Mouse (Mus musculus): Measurements from ENCODE around the gene Pin4.
A peak's percentile ranks its signal among the peaks of the same experiment; 100 is the strongest.
"Not testable (repeated sequence)": the region's sequence is repeated elsewhere in the genome, so short reads cannot be mapped to it uniquely, and the experiment has no call there.

Pin4 gene

DNA sequence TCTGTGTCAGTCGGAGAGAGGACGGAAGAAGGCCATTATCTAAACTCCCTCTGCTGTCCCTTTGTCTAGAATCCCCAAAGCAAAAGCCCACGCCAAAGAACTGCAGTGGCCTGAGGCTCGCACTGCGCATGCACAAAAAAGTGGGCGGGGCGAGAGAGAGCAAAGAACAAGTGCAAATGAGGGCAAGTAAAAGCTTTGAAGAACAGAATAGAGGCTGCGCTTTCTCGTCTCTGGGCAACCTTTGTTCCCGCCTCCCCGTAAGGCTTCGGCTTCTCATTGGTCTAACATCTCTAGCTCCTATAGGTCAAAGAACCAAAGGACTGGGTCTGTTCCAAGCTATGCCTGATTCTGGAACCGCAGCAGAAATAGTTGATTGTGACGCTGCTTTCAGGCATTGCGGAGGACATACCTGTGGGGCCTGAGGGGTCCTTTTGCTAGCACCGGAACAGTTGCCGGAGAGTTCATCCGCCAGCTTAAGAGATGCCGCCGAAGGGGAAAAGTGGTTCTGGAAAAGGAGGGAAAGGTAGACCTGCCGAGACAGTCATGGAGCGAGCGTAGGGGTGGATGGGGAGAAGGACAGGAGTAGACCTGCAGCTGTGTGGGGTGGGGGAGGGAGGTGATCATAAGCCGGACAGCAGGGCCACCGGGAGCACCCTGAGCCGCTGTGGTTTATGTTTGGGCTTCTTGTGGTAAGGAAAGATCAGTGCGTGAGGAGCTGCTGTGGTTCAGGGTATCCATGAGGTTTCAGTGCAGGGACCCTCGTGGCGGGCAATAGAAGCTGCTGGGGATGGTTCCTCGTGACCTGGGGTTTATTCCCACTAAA is at the start of gene Pin4:
Pin4 (plus strand) TSS at position 406 of the 823 bp plus-strand sequence.
- DNase-seq (ENCODE audit: extremely low spot score, low spot score): peak; percentile 87

DNA sequence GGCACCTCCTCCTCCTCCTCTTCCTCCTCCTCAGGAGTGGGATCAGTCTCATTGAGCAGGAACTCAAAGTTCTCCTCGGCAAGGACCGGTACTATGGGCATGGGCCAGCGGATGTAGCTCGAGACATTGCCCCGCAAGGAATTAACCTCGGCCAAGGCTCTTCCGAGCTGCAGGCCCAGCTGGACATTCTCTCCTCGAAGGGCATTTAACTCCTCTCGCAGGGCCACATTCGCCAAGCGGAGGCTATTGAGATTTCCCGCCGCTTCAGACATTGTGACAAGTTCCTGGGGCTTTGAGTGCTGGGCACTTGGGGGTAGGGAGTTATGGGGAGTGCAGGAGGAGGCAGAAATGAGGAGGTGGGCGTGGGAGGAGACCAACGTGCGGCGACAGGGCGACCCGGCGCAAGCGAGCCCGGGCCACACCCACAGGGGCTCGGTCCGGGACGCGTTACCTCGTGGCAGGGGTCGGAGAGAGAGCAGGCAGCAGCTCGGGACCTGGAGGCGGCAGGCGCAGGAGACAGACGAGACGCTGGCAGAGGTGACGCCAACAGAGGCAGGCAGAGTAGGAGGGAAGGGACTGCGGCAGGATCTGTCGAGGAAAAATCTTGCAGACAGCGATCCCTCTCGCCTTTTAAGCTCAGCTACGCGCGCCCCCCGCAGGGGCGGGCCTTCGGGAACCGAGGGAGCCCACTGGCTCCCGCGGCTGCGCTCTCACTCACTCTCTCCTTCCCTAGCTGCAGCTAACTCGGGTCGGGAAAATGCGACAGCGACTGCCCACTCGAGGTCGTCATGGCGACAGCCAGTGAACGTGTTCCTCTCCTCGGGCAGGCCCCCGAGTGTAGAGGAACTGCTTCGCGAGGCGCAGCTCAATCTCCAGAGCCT is 48.4 kb upstream of the Pin4 start, which contains the start of gene Rtl5:
Rtl5 (minus strand) TSS at position 714 of the 881 bp plus-strand sequence.
- peak; percentile 60 for DNase-seq (ENCODE audit: extremely low spot score, low spot score)

DNA sequence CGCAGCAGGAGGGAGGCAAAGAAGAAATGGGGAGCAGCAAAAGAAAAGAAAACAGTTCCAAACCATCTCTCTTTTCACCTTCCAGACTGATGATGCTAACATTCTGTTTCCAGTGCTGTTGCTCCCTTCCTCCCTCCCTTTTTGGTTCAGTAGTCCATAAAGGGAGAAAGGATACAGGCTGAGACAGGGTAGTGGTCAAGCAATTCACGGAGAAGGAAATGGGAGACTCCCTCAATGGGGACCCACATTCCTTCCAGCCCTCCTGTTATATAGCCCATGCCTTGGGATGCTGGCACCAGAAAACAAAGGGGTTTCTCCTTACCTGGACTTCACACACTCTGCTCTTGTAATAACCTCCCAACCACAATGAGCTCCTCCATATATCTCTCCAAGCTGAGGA is 47.7 kb upstream of the Pin4 start:
- DNase-seq (ENCODE audit: extremely low spot score, low spot score): no peak

DNA sequence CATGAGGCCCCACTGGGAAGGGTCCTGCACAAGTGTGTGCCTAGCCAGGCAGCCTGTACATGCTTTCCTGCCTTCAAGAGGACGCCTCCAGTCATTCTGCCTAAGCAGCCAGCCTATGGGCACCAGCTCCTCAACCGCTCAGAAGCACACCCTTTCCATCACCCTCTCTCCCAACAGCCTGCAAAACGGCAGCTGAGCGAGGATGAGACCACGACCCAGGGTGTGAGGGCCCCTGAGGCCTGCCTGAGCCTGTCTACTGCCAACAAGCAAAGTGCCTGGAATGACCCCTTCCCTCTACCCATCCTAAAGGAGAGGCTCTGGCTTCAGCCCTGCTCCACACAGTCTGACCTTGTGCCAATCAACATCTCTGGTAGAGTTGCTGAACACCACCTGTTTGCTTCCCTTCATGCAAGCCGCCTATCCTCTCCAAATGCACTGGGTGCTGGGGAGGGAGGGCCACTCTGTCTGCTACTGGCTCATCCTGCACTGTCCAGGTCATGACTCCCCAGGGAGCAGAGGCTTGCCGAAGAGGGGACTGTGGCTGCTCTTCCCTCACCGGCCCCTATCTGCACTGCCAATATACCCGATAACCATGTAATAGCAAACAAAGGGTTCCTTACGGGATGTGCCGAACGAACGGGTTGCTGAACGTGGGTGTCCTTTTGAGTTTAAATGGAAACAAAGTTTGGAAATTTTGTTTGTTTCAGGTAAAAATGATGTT is 45.5 kb upstream of the Pin4 start:
- no peak for DNase-seq (ENCODE audit: extremely low spot score, low spot score)

DNA sequence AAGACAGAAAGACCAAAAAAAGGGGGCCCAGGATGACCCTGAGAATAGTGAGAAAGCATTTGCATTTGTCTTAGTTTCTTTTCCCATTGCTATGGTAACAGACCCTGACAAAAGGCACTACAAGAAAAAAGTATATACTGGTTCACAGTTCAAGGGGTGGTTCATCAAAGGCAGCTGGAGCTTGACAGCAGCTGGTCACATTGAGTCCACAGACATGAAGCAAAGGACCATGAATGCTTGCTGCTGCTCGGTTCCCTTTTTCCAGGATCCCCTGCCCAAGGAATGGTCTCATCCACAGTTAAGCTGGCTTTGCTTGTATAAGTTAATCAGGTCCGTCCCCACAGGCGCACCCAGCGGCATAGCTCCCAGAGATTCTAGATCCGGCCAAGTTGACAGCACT is 44.8 kb upstream of the Pin4 start:
- no peak for DNase-seq (ENCODE audit: extremely low spot score, low spot score)

DNA sequence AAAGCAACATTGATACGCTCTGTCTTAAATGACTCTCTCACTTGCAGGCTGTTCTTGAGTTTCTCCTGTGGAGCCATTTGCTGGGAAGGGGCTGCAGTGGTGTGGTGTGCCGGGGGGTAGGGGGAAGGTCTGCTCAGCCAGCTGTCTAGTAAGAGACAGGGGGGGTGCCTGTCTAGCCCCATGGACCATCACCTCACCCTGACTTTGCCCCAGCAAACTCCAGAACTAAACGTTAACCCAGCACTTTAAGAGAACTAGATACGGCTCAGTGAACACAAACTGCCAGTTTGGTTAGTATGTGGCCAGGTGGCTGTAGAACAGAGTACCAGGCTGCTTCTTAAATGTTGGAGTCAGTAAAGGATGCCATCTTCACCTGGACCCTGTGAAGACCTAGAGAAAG is 44.1 kb upstream of the Pin4 start:
- DNase-seq (ENCODE audit: extremely low spot score, low spot score): no peak

DNA sequence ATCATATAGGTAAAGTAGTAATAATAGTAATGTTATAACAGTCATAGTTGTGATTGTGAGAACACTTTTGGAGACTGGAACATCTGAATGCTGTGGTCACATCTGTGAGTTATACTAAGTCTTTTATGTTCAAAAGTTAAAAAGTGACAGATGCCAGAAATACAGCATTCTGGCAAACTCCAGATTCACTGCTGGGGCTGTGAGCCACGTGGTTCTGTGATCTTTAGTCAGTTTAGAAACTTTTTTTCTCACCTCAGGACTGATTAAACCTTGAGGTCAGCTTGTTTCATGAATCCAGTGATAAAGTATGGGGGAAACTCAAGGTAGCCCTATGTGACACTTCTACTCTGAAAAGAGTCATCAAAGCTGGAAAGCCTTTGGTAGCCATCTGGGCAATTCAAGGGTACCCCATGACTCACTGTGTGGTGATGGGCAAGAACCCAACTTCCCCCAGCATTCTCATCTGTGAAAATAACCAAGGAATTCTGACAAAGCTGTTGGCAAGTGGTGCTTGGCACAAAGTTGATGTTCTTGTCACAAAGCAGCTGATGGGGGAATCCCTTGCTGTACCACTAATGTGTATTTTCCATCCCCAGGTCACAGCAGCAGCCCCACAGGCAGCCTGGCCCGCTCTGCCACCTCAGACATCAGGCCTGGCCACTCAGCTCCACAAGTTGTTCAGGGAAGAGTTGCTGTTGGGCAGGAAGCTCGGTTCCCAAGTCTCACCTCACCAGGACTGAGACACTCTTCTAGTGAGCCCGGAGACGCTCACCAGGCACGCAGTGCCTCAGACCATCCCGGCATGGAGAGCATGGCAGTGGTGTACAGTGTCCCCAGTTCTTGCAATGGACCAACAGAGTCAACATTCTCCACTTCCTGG is 42.1 kb upstream of the Pin4 start:
- no peak for DNase-seq (ENCODE audit: extremely low spot score, low spot score)

DNA sequence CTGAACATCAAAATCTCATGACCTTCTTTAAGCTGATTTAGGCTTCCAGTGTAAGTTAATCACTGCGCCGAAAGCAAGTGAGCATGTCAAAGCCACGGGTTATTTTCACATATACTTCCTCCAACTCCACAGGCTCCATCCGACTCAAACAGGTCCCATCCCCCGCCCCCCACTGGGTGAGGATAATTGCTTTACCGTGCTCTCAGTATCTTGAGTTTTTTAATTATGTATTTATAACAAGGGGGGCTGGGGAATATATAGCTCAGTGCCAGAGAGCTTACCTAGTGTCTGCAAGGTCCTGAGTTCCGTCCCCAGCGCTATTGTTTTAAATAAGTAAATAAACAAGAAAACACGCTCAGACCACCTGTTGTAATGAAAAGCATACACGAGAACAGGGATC is 38.2 kb upstream of the Pin4 start:
- DNase-seq (ENCODE audit: extremely low spot score, low spot score): no peak

DNA sequence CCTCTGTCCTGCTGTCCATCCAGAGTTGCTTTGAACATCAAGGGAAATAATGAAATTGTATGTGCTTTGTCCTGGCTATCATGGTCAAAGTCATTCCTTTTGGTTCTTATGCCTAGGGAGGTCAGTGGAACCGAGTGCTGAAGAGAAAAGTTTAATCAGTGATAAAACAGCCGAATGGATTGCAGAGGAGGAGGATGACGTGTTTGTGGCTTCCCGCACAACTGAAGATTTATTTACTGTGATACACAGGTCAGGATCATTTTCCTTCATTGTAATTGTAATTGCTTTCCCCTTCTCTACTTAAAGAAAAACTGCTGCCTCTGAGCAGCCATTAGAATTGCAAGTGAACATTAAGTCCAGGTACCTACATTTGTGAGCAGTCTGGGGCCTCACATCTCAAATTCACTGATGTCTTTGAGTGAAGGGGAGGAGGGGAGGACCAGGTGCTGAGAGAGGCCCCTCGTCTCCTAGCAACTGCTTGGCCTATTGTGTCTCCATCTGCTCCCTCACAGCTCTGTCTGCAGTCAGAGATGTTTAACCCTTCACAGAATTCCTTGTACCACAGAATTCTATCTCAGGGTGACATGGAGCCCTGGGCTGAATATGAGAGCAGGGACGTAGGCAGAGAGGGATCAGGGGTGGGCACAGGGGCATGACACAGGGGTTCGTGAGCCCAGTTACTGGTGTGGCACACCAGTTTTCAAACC is 37.5 kb upstream of the Pin4 start:
- DNase-seq (ENCODE audit: extremely low spot score, low spot score): peak; percentile 42

DNA sequence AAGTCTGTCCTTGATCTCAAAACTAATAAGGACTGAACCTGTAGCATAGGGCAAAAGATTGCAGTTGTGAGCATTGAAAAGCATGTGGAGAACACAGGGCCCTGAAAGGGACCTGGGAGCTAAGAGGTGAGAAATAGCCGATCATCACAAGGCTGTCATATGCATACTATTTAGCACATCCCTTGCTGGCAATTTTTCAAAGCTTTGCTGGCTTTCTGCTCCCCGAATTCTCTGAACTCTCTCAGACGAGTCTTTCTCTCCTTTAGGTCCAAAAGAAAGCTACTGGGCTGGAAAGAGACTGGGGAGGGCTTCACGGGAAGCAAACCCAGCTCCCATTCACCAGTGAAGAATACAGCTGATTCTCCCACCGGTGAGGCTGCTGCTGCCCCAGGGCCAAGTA is 36.9 kb upstream of the Pin4 start:
- DNase-seq (ENCODE audit: extremely low spot score, low spot score): no peak

DNA sequence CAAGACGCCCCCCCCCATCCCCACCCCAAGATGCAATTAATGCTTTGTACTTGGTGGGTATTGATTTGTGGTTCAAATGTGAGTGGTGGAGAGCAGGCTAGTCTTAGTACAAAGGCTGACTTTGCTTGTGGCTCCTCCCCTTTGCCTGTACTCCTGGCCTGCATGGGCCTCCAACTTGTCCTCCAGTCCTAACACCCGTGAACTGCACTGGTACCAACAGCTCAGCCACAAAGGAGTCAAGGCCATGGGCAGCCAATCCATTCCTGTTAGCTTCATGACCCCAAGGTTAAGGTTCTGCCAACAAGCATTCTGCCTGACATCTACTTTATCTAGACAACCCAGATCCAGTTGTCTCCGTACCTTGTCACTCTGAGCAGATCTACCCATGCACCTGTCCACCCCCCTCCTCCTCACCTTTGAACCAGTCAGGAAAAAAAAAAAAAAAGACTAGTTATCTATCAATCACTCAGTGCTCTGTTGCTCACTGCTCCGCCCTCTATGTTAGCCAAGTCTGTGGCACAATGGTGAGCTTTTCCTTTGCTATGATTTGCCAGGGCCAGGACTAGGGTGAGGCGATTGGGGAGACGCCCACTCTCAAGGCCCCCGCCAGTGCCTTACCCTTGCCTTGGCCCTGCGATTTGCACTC is 33.3 kb upstream of the Pin4 start:
- no peak for DNase-seq (ENCODE audit: extremely low spot score, low spot score)

DNA sequence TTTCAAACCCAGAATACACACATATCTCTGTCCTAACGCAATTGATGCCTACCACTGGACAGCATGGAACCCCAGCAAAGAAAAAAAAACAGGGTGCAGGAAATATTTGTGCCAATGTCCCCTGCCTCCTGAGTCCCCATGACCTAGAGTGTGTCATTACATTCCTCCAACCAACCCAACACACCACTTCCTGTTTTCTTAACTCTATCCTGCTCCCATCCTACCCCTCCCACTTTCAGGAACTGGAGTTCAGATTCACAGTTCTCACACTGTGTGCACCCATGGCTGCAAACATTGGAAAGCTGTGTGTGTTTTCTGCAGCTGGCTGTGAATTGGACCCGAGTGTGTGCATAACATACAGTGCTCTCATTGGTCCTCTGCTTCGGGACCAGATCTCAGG is 28.6 kb upstream of the Pin4 start:
- no peak for DNase-seq (ENCODE audit: extremely low spot score, low spot score)

DNA sequence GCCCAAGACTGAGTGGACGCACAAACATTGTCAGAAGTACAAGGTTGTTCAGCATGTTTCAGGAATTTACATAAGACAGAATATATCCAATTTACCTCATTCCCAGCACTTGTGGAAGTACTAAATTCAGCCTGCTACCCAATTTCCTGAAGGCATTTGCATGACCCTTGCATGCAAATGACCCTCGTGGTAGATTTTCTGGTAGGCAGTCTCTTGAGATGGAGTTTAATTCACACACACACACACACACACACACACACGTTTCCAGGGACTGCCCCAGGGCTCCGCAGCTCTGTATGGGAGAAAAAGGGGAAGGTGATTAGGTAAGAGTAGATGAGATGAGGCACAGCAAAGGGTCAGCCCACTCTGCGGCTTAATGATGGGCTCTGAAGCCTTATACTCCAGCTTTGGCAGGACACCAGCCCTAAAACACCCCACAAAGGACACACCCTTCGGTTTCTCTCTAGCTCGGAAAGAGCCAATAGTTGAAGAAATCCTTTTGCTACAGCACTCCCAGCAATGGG is 24.8 kb upstream of the Pin4 start:
- no peak for DNase-seq (ENCODE audit: extremely low spot score, low spot score)

DNA sequence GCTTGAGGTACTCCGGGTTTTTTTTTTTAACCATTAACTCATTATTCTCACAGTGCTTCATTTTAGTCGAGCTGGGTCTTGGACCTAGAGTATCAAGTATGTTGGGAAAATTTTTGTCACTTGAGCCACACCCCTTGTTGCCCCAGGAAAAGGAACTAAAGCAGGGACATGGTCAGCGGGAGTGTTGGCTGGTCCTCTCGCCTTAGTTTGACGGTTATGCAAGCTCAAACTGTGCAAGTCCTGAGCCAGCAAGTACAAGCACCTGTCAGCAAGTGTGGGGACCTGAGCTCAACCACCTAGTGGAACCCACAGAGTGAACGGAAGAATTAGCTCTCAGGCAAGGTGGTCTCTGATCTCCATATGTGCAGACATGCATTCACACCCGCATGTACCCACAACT is 17.4 kb upstream of the Pin4 start:
- no peak for DNase-seq (ENCODE audit: extremely low spot score, low spot score)

DNA sequence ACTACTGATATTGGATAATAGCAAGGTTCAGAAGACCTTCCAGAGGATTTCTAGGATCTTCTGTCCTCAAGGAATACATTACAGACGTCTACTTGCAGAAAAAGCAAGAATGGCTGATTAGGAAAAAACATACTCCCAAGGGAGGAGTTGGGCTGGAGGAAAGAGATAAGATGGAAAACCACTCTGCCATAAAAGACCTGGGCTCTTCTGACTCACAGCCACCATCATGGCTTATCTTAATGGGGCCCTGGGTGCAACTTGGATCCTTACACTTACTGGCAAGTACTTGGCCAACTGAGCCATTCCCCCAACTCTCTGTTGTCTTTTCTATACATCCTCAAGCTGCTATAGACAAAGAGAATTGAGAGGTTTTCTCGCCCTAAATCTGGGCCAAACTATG is 15.4 kb upstream of the Pin4 start:
- not testable (repeated sequence) for DNase-seq (ENCODE audit: extremely low spot score, low spot score)

DNA sequence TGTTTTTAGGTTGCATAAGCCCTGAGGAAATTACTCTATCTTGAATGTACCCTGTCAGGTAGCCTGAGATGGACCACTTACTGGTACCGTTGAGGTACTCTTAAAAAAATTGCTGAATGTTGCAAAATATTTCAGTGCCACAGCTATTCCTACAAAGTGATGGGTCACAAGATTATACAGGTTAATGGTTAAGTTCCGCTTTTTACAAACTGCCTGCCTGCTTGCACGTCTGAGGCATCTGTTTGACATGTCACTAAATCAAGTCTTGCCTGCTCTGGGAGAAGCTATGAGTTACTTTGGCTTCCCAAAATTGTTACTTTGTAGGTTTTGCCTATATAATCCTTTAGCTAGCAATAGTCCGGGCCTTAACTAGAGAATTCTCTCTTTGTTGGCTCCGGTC is 9.9 kb upstream of the Pin4 start:
- not testable (repeated sequence) for DNase-seq (ENCODE audit: extremely low spot score, low spot score)

DNA sequence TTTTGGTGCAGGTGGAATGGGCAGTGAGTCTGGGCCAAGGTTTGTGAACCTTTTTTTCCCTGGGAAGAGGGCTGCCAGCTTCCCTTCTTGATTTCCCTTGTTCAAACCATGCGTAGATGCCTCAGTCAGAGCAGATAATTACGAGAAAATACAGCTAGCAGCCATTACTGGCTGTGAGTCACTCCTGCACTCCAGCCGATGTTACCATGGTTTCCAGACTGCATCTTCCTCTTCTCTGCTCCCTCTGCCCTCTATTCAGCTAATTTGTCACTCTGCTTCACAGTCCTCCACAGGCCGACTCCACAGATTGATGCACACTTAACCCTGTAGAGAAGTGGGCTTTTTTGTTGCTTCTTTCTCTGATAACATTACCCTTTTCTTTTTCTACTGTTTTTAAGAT is 3.6 kb upstream of the Pin4 start:
- no peak for DNase-seq (ENCODE audit: extremely low spot score, low spot score)

DNA sequence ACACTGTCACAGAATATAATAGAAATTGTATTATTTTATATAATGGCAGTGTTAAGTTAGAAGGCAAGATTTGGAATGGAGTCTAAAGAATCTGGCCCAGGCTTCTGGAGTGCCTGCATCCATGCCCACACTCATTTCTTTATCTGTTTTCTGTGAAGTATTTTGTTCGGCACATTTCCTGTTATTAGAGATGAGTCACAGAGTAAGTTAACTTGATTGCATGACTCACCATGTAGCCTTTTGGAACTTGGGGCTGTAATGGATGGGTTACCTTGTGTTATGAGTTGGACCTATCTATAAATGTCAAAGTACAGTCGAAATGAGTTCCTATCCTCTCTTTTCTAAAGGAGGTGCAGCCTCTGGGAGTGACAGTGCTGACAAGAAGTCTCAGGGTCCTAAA is 2.1 kb downstream of the Pin4 start:
- no peak for DNase-seq (ENCODE audit: extremely low spot score, low spot score)

DNA sequence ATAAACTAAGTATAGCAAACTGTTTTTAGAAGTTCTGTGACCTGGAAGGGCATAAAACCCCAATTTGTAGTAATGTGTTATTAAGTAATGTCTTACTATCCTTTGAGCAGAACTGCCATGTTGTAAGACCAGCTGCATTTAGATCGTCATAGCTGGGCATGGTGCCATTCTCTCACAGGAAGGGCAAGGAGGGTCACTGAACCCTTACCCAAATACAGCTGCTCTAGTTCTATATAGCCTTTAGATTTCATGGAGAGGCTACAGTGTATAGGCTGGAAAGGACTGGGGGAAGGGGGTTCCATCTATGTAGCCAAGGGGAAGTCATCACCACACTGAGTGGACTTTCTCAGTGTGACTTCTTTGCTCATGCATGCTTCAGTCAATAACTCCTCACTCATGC is 21.9 kb downstream of the Pin4 start:
- DNase-seq (ENCODE audit: extremely low spot score, low spot score): no peak
